Mouse (Mus musculus): Measurements from ENCODE around the gene Trim2. TPM values are rescaled to one million over a fixed set of nuclear protein-coding genes. Genes with fewer than 3 reads are reported as not detected.

Trim2 gene
- polyA plus RNA-seq, 1 experiment from 2014 or later = 25.5 TPM

DNA sequence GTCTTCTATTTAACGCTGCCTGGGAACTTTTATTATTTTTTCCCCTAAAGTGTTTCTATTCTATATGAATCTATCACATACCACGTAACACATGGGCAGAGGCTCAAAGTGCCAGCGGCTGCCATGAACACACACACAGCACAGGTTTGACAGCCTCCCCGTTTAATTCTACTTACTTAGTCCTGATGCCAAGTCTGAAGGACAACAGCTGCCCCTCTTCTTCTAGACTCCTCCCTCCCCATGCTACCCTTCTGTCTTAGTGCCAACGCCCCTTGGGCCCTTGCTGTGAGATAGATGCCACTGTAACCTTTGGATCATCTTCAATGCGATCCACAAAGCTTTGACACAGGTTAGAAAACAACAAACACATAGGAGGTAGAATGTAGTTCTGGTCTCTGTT, 44.8 kb downstream of the Trim2 start:
- Histone ChIP-seq H3K9ac (replicated peaks; ENCODE audit: low read length) (no peak overlapping the region), H3K36me3 (ENCODE audit: insufficient read depth, low read length) (no peaks in the 10 kb centered on the region), H3K27me3 (ENCODE audit: insufficient read depth, low read length) (no peaks in the 10 kb centered on the region), H3K4me3 (ENCODE audit: low read length) (no peak overlapping the region), H3K9me3 (ENCODE audit: low read length) (no peaks in the 10 kb centered on the region), H3K27ac (ENCODE audit: low read length) (no peak overlapping the region), H3K4me2 (replicated peaks; ENCODE audit: low read depth, low read length) (no peak overlapping the region), H3K4me1 (ENCODE audit: insufficient read depth, low read length) (peaks cover 28% of the 10 kb centered on the region)
- ATAC-seq (ENCODE audit: low FRiP score, low TSS enrichment) = no peak
- WGBS = 85% methylated on average over 6 of the region's 6 CpGs

DNA sequence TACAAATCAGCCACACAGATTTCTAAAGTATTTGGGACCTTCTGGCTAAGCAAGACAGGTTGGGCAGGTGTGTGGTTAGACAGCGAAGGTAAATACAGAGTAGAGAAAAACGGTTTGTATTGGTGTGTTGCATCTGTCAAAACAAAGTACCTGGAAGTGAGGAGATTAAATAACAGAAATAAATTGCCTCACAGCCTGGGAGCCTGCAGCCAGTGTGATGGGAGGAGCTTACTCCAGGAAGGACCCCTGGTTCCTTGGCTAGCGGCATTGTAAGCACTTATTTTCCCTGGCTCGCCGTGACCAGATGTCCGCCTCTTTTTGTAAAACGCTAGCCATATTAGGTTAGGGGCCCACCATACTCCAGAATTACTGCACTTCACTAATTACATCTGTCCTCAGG, 45.8 kb downstream of the Trim2 start:
- Histone ChIP-seq H3K27ac (ENCODE audit: low read length) (peak overlapping the region; percentile 38; the same call in 1 of the 2 replicates), H3K9me3 (ENCODE audit: low read length) (no peaks in the 10 kb centered on the region), H3K4me3 (ENCODE audit: low read length) (no peak overlapping the region), H3K4me1 (ENCODE audit: insufficient read depth, low read length) (peaks cover 28% of the 10 kb centered on the region), H3K4me2 (replicated peaks; ENCODE audit: low read depth, low read length) (no peak overlapping the region), H3K27me3 (ENCODE audit: insufficient read depth, low read length) (no peaks in the 10 kb centered on the region), H3K36me3 (ENCODE audit: insufficient read depth, low read length) (no peaks in the 10 kb centered on the region), H3K9ac (replicated peaks; ENCODE audit: low read length) (no peak overlapping the region)
- WGBS = 23% methylated on average over 7 of the region's 7 CpGs
- no peak for ATAC-seq (ENCODE audit: low FRiP score, low TSS enrichment)

DNA sequence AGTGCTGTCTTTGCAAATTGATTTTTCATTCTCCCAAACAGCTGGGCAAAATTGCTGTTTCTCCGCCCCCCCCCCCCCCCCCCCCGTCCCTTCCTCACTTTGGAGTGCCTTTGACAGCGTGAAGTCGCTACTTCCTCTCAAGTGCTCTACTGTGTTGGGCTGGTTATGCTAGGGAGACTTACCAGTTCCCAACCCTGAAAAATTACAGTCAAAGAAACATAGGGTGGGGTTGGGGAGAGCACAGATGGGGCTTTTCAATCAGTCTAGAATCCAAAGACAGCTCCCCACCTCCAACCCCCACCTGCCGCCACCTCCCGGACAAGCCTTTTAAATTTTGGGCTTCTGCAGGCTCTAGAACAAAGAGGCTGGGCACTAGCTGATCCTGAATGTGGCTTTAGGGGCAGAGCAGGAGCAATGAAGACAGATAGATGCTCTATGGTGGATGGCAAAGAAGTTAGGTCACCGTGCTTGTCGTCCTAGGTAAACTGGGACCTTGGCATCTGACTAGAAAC, 46.6 kb downstream of the Trim2 start:
- Histone ChIP-seq H3K36me3 (ENCODE audit: insufficient read depth, low read length) (no peaks in the 10 kb centered on the region), H3K27ac (ENCODE audit: low read length) (peak overlapping the region; percentile 38; the same call in 1 of the 2 replicates), H3K27me3 (ENCODE audit: insufficient read depth, low read length) (no peaks in the 10 kb centered on the region), H3K9ac (replicated peaks; ENCODE audit: low read length) (peak overlapping the region; percentile 88), H3K4me2 (replicated peaks; ENCODE audit: low read depth, low read length) (peak overlapping the region; percentile 99), H3K4me1 (ENCODE audit: insufficient read depth, low read length) (peaks cover 34% of the 10 kb centered on the region), H3K9me3 (ENCODE audit: low read length) (no peaks in the 10 kb centered on the region), H3K4me3 (ENCODE audit: low read length) (peak overlapping the region; percentile 76)
- WGBS = 4% methylated on average over 8 of the region's 8 CpGs
- peak; percentile 52 for ATAC-seq (ENCODE audit: low FRiP score, low TSS enrichment)

DNA sequence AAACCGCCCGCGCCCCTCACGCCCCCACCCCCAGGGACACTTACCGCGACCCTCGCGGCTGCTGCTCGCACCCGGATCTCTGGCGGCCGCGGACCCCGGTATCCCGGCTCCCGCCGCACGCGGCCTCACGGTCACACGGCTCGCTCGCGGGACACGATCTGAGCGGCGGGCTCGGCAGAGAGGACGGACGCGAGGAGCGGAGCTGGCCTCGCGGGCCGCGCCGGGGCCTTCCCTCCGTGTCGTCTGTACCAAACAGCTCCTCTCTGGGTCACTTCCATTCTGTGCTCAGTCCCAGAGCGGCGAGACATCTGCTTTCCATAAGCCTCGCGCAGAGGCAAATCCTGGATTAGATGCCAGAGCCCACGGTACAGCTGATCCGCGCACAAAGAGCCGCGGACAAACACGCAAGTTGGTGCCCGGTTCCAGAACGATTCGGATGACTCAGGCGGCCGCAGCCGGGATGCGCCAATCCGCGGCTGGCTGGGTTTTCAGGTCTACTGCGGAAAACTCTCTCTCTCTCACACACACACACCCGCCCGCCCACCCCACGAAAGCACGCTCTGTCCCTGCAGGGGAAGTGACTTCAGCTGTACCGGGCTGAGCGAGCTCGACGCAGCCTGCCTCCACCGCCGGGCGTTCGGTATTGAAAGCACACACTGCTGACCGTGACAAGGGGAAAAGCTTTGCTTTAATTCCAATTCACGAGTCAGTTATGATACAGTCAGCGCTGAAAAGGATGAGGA, 47.2 kb downstream of the Trim2 start:
- no peaks in the 10 kb centered on the region for H3K9me3 ChIP-seq (ENCODE audit: low read length)
- H3K27ac ChIP-seq (ENCODE audit: low read length) = peak overlapping the region; percentile 77
- ATAC-seq (ENCODE audit: low FRiP score, low TSS enrichment) = peak; percentile 76
- H3K27me3 ChIP-seq (ENCODE audit: insufficient read depth, low read length) = no peaks in the 10 kb centered on the region
- H3K4me3 ChIP-seq (ENCODE audit: low read length) = peak overlapping the region; percentile 76
- peak overlapping the region; percentile 99 for H3K4me2 ChIP-seq (replicated peaks; ENCODE audit: low read depth, low read length)
- H3K4me1 ChIP-seq (ENCODE audit: insufficient read depth, low read length) = peaks cover 34% of the 10 kb centered on the region
- H3K9ac ChIP-seq (replicated peaks; ENCODE audit: low read length) = peak overlapping the region; percentile 88
- under 1% methylated on average over 70 of the region's 74 CpGs for WGBS
- no peaks in the 10 kb centered on the region for H3K36me3 ChIP-seq (ENCODE audit: insufficient read depth, low read length)

DNA sequence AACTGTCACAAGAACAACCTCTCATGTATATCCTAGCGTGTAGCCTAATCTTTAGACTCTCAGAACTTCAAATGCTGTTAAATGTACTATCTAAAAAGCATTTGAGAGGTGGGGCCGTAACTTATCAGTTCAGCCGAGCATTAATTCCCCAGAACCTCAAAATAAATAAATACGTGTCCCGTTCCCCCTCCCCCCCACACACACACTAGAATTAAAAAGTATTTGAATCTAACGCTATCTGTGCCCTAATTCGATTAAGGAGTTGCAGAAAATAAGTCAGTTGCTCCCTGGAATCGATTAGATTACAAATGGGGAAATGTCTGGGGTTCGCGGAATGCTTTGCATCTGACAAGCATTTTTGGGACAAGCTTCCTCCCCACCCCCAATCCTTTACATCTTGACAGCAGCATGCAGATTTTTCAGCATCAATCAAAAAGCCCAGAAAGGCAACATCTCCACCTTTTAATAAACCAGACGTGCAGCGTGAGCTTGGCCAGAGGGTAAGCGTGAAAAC, 48.1 kb downstream of the Trim2 start:
- H3K4me3 ChIP-seq (ENCODE audit: low read length) = peak overlapping the region; percentile 76
- peak overlapping the region; percentile 99 for H3K4me2 ChIP-seq (replicated peaks; ENCODE audit: low read depth, low read length)
- ATAC-seq (ENCODE audit: low FRiP score, low TSS enrichment) = no peak
- no peaks in the 10 kb centered on the region for H3K36me3 ChIP-seq (ENCODE audit: insufficient read depth, low read length)
- peak overlapping the region; percentile 88 for H3K9ac ChIP-seq (replicated peaks; ENCODE audit: low read length)
- H3K4me1 ChIP-seq (ENCODE audit: insufficient read depth, low read length) = peaks cover 34% of the 10 kb centered on the region
- no peaks in the 10 kb centered on the region for H3K9me3 ChIP-seq (ENCODE audit: low read length)
- 6% methylated on average over 13 of the region's 13 CpGs for WGBS
- H3K27me3 ChIP-seq (ENCODE audit: insufficient read depth, low read length) = no peaks in the 10 kb centered on the region
- no peak overlapping the region for H3K27ac ChIP-seq (ENCODE audit: low read length)

DNA sequence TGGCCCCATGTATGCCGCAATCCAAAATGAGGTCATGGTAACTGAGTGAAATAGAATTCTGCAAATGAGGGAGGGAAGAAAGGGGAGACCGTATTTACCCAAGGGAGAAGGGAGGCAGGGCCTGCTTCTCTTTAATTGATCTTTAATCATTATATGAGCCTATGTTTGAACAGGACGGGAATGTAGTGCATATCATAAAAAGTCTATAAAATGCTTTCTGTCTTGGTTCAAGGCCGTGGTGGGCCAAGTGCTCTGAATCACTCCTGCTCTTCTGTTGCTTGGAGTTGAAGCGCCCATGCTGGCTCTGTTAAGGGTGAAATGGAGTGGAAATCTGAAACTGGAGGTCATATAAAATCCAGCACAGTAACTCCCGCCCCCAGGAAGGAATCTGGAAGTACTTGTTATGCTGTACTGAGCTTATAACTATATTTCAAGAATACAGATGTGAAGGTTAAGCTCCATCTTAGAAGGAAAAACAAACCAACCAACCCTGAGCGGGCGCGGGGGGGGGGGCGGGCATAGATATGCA, 48.6 kb downstream of the Trim2 start:
- Histone ChIP-seq H3K9me3 (ENCODE audit: low read length) (no peaks in the 10 kb centered on the region), H3K27me3 (ENCODE audit: insufficient read depth, low read length) (no peaks in the 10 kb centered on the region), H3K36me3 (ENCODE audit: insufficient read depth, low read length) (no peaks in the 10 kb centered on the region), H3K4me2 (replicated peaks; ENCODE audit: low read depth, low read length) (peak overlapping the region; percentile 99), H3K9ac (replicated peaks; ENCODE audit: low read length) (no peak overlapping the region; the same call in 1 of the 2 replicates), H3K27ac (ENCODE audit: low read length) (no peak overlapping the region), H3K4me1 (ENCODE audit: insufficient read depth, low read length) (peaks cover 40% of the 10 kb centered on the region), H3K4me3 (ENCODE audit: low read length) (peak overlapping the region; percentile 76)
- peak; percentile 22; the same call in 1 of the 2 replicates for ATAC-seq (ENCODE audit: low FRiP score, low TSS enrichment)
- WGBS = 22% methylated on average over 10 of the region's 10 CpGs

DNA sequence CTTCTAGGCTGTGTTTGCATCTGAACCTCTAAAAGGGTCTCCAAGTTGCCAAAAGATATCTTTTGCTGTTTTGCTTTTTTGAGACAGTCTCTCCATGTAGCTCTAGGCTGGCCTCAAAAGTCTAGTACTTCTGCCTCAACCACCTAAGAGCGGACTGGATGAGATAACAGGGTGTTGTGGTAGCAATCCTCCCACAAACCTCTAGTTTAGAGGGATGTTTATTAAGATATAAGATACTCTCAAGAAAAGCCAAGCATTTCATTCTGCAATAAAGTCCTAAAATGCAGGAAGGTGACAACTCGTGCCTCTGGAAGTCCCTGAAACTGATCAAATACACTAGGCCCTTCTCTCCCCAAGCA, 52.2 kb downstream of the Trim2 start:
- no peak overlapping the region for H3K27ac ChIP-seq (ENCODE audit: low read length)
- no peaks in the 10 kb centered on the region for H3K27me3 ChIP-seq (ENCODE audit: insufficient read depth, low read length)
- H3K4me2 ChIP-seq (replicated peaks; ENCODE audit: low read depth, low read length) = no peak overlapping the region
- WGBS = 78% methylated on average over 2 of the region's 2 CpGs
- H3K4me1 ChIP-seq (ENCODE audit: insufficient read depth, low read length) = peaks cover 47% of the 10 kb centered on the region
- no peaks in the 10 kb centered on the region for H3K36me3 ChIP-seq (ENCODE audit: insufficient read depth, low read length)
- ATAC-seq (ENCODE audit: low FRiP score, low TSS enrichment) = no peak
- H3K4me3 ChIP-seq (ENCODE audit: low read length) = no peak overlapping the region
- no peak overlapping the region for H3K9ac ChIP-seq (replicated peaks; ENCODE audit: low read length)
- no peaks in the 10 kb centered on the region for H3K9me3 ChIP-seq (ENCODE audit: low read length)

DNA sequence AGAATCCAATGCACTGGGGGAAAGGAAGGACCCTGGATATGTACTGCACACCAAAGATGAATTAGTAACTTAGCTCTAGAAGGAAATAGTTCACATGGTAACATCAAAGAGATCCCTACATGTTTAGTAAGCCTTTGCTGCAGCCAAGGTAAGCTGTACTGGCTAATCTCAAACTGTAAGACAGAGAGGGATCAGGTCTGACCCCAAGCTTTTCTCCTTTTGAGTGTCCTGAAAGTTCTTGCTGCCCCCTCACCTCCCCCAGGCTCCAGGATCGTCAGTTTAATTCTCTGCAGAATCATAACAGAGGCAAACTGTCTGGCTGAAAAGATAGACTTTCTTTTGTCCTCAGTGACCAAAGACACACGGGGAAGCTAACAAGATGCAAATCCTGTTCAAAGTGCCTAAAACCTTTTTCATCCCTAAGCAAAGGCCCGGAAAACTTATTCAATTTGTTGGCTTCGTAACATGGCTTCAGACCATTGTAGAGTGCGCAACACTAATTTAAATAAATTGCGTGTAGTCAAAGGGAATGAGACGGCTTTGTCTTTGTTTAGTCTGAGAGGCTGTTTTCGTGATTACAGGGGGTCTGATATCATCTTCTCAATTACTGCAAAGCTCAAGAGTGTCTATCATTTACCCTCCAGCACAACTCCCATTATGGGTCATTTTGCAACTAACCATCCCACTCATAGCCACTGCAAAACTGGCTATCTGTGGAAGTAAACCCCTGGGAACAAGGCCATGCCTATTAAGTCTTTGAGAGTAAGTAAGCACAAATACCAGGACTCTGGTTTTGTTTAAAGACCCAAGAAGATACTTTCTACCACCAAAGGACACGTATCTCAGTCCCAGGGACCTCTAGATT, 52.8 kb downstream of the Trim2 start:
- H3K9ac ChIP-seq (replicated peaks; ENCODE audit: low read length) = no peak overlapping the region
- no peaks in the 10 kb centered on the region for H3K9me3 ChIP-seq (ENCODE audit: low read length)
- no peaks in the 10 kb centered on the region for H3K36me3 ChIP-seq (ENCODE audit: insufficient read depth, low read length)
- no peak overlapping the region for H3K4me3 ChIP-seq (ENCODE audit: low read length)
- peaks cover 49% of the 10 kb centered on the region for H3K4me1 ChIP-seq (ENCODE audit: insufficient read depth, low read length)
- ATAC-seq (ENCODE audit: low FRiP score, low TSS enrichment) = no peak
- H3K27ac ChIP-seq (ENCODE audit: low read length) = no peak overlapping the region
- no peaks in the 10 kb centered on the region for H3K27me3 ChIP-seq (ENCODE audit: insufficient read depth, low read length)
- H3K4me2 ChIP-seq (replicated peaks; ENCODE audit: low read depth, low read length) = no peak overlapping the region
- WGBS = 76% methylated on average over 9 of the region's 9 CpGs

DNA sequence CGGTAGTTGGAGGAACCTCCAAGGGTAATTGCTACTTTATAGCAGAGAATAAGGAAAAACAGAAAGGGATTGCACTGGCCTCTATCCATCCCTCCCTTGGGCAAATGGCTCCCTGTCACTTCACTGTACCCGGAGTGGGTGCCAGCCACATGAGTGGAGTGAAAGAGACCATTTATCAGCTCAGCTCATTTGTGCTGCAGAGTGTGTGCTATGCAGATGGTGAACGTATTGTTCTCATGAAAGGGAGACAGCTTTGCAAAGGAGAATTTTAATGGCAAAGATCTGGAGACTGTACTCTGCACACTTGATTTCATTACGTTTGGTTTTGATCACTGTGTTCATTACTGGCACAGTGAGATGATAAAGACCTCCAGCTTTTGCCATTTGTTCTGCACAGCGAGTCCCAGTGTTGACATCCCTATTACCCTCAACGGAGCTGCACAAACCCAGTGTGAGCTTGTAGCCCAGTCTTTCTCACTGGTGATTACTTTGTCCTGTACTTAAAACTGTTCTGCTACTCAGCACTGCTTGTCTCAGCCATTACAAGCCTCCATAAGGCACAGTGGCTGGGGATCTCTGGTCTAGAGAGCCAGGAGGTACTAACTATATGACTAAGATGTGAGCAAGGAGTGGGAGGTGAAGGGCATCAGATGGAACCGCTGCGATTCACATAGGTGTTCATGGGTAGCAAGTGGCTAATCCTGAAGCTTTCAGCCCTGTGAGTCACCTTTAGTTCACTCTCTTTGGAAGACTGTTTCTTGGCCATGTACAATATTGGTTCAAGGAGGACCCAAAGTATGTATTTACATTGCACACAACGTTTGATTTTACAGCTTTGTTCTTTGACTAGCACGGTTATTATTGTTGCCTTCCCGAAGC, 53.7 kb downstream of the Trim2 start:
- H3K4me2 ChIP-seq (replicated peaks; ENCODE audit: low read depth, low read length) = no peak overlapping the region
- H3K27ac ChIP-seq (ENCODE audit: low read length) = no peak overlapping the region
- no peak overlapping the region for H3K9ac ChIP-seq (replicated peaks; ENCODE audit: low read length)
- no peaks in the 10 kb centered on the region for H3K9me3 ChIP-seq (ENCODE audit: low read length)
- H3K36me3 ChIP-seq (ENCODE audit: insufficient read depth, low read length) = no peaks in the 10 kb centered on the region
- ATAC-seq (ENCODE audit: low FRiP score, low TSS enrichment) = no peak
- peaks cover 47% of the 10 kb centered on the region for H3K4me1 ChIP-seq (ENCODE audit: insufficient read depth, low read length)
- WGBS = 70% methylated on average over 11 of the region's 11 CpGs
- H3K4me3 ChIP-seq (ENCODE audit: low read length) = no peak overlapping the region
- H3K27me3 ChIP-seq (ENCODE audit: insufficient read depth, low read length) = no peaks in the 10 kb centered on the region
